Mouse (Mus musculus) CD4-positive, CD25-positive, alpha-beta regulatory T cell, adult 2 months (primary cell): ENCODE measurements around the gene Il1r1.

Experiments used
- DNase-seq: peaks from one replicate; pipeline ENCODE4 v3.0.0-alpha.2; 2012; ENCODE audit warnings: low read depth, low spot score

Gene Il1r1

GRCm38 (mm10) chr1:40224539-40225284 lies at the start of gene Il1r1:
Gene Il1r1, plus strand, starts transcription at chr1:40225080.
- DNase-seq = no peak

DNA sequence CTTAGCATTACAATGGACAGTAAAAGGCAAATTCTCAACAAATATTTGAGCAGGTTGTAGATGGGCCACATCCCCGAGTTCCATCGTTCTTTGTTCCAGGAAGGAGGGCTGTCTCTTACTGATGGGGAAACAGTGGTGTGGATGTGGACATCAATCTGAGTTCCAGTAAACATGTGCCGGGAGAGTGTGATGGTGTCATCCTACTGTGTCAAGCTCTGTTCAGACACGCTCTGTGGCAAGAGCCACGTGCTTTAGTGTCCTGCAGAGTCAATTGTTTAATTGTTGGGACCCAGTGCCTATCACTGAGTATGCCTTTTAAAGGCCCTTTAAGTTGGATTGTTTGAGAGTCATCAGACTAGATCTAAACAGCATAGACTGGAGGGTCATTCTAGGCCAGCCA lies 49.8 kb upstream of the Il1r1 start:
- no peak for DNase-seq

- DNase-seq = no peak
Observed at GRCm38 (mm10) chr1:40175797-40176196, 49.1 kb upstream of the Il1r1 start.

DNA sequence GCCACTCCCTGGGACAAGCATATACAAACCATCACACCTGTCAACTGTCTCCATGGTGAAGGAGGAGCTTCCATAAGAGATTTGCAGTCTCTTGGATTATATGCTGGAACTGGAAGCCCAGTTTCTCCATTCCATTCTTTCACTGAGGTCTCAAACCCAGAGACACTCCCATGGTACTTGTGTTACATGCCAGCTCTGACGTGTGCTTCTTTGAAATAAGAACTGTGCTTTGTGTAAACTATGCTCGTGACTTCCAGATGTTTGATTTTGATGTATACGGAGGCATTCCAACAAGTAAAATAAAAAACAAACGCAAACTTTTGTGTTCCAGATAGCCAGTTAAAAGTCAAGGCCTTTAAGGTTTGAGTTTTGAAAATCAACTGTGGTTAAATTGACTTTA lies 45.8 kb upstream of the Il1r1 start:
- DNase-seq = no peak

GRCm38 (mm10) chr1:40179493-40179892 lies 45.4 kb upstream of the Il1r1 start:
- no peak for DNase-seq

GRCm38 (mm10) chr1:40180861-40181260 lies 44.0 kb upstream of the Il1r1 start:
- no peak for DNase-seq

DNA sequence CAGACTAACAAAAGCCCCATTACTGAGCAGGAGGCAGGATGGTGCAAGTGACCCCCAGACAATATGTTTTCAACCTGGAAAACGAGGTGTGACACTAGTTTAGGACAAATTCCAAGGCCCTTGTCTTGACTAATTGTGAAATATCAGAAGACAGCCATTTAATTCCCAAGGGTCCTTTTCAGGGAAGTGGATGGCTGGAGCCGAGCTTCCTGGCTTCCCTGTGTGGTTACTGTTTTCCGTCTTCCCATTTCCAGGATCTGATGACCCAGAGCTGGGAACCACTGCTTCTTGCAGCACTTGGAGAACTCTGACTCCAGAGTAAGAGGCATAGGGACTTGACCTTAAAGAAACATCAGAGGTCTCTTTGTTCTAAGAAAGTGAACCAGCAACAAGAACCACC lies 43.2 kb upstream of the Il1r1 start:
- no peak for DNase-seq

GRCm38 (mm10) chr1:40183410-40183809 lies 41.5 kb upstream of the Il1r1 start:
- DNase-seq = no peak

DNA sequence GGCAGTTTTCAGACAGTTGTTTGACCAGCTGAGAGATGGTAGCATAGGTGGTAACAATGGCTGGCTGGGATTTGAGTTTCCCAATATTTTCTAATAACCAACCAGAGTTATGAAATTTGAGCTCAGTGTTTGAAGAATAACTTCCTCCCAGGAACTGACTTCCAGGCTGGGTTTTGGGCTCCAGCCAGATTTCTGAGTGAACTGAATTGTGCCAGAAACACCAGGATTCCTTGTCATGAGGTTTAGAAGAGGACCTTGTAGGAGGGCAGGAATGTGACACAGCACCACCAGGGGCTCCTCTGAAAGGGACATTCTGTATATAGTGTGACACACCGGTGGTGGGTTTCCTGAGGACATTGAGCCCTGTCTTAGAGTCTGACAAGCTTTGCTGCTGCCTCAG lies 36.9 kb upstream of the Il1r1 start:
- no peak for DNase-seq

GRCm38 (mm10) chr1:40190025-40190424 lies 34.9 kb upstream of the Il1r1 start:
- peak; percentile 22 for DNase-seq

DNA sequence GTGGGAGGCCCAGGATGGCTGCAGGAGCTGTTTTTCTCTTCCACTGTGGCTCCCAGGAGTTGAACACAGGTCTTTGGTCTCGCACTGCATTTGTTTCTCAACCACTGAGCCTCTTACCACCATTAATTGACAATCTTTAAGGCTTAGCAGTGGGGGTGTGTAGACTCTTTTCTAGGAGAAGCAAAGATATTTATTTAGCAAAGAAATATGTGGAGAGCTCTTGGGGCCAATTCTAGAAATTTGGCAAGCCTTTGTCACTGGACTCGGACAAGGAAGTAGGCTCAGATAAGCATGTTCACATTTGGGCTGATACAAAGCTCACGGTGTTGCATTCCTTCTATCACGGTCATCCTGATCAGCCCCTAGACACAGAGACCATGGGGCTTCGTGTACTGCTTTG lies 34.0 kb upstream of the Il1r1 start:
- no peak for DNase-seq

DNA sequence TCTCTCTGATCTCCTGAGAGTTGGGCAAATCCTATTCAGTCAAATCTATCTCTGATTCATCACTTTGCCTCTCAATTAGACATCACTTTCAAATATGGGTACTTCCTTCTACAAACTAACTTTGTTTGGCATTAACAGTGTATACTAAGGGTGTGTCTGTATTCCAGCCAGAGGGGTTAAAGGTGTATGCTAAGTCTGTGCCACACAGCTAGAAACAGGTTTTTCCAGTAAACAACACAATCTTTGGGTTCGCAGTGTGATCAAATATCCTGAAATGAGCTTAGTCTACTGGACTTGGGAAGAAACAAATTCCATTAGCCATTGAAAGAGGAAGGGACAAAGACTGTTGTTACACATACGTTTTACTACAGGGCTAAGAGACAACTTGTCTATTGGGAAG lies 30.6 kb upstream of the Il1r1 start:
- DNase-seq = no peak

- no peak for DNase-seq
Observed at GRCm38 (mm10) chr1:40213337-40214159, 11.3 kb upstream of the Il1r1 start.

GRCm38 (mm10) chr1:40217521-40217920 lies 7.4 kb upstream of the Il1r1 start:
- no peak for DNase-seq

DNA sequence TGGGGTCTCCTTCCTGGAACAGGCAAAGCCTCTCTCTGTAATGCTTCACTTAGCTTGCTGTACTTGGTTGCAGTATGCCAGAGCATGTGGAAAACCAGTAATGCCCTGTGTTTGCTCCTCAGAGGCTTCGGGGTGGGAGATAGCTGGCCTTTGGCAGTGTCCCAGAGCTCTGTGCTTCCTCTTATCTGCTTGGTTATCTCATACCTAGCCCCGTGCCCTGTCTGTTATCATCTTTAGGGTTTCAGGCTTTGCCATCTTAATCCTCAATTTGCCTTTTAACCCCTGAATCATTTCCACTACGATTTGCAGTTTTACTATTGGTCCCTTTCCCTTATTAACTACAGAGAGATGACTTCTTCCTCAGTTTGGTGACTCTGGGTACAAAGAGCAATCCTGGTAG lies 6.3 kb upstream of the Il1r1 start:
- DNase-seq = no peak

- DNase-seq = no peak
Observed at GRCm38 (mm10) chr1:40220549-40220948, 4.3 kb upstream of the Il1r1 start.

GRCm38 (mm10) chr1:40221864-40222263 lies 3.0 kb upstream of the Il1r1 start:
- no peak for DNase-seq

DNA sequence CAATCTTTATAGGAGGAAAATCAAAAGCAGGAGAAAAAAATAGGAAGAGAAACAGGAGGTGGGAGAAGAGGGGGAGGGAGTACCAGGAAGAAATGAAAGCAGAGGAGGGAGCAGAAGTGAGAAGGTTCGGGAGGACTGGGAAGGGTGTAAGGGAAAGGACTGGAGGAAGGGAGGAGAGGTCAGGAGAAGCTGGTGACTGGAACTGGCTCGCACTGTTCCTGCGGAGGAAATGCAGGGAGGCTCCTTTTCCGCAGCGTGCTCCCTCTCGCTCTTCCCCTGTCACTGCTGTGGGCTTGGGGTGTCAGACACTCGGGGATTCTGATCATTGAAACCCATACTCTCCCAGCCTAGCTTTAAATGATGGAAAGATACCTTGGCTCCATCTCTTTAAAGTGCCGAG lies 2.2 kb upstream of the Il1r1 start:
- DNase-seq = no peak

- no peak for DNase-seq
Observed at GRCm38 (mm10) chr1:40223591-40223990, 1.3 kb upstream of the Il1r1 start.

DNA sequence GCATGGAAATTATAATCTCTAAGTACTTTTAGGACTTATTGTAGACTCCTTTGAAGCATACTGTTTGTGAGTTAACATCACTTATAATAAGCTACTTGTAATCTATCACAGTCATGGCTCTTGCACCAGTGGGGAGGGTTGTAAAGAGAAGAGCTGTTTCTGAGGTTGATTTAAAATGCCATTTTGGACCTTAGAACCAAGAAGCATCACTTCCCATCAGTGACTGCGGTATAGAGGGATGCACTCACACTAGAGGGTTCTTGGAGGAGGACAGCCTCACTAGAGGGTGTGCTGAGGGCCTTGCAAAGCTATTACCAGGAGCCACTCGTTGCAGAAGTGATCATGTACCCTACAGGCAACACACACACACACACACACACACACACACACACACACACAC lies 700 bp downstream of the Il1r1 start:
- no peak for DNase-seq

DNA sequence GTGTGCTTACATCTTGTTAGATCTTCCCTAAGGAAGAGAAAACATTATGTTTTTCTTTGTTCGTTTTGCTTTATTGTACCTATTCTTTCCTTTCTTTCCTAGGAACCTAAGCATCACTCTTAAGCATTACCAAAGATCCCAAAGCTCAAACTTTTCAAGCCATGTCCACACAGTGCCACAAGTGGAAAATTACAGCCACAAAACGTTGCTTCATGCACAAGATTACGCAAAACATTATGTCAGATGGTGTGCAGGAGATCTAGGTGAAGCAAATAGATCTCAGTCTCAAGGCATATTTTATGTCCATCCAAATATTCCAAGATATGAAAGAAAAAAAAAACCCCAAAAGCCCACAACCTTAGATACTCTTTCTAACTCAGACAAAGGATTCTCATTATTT lies 4.2 kb downstream of the Il1r1 start:
- DNase-seq = no peak

GRCm38 (mm10) chr1:40229771-40230280 lies 4.9 kb downstream of the Il1r1 start:
- no peak for DNase-seq

- DNase-seq = no peak
Observed at GRCm38 (mm10) chr1:40230336-40230735, 5.5 kb downstream of the Il1r1 start.
